Mouse (Mus musculus): Measurements from ENCODE around the gene Limch1. TPM values are rescaled to one million over a fixed set of nuclear protein-coding genes. Genes with fewer than 3 reads are reported as not detected.

Gene Limch1
- 26.6 and 28.3 TPM in 2 replicates for polyA plus RNA-seq (2016; fragmentation: Nextera tagmentation; extraction: Ambion mirVana)

DNA sequence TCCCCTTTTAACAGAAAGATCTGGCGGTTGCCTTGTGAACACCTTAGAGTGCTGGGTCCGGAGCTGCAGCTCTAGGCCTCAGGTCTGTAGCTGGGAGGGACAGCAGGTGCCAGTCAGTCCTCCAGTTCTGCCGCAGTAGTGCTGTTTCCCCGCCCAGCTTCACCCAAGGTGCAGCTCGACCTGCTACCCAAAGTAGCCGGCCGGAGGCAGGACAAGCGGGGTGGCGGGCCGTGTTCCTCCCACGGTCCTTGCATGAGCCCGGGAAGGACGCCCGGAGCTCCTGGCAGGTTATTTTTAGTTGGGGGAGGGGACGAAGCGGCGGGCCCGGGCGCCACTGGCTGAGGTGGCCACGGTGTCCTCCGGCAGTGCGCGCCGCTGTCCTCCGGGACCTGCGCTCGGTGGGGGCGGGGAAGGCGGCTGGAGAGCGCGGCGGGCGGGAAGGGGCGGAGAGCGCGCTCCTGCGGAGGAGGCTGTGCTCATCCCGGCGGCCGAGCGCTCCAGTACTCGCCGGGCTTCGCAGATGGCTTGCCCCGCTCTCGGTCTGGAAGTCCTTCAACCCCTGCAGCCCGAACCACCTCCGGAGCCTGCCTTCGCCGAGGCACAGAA lies at the start of gene Limch1:
TSS of gene Limch1 (plus strand) at position 438 of the 606 bp plus-strand sequence.
- H3K27ac ChIP-seq, result peak within 1 kb of the TSS; percentile 85
- H3K36me3 ChIP-seq (replicated peaks), result no peaks in the 10 kb centered on the region
- no peaks in the 10 kb centered on the region; the same call in 1 of the 2 replicates for H3K9me3 ChIP-seq
- H3K4me1 ChIP-seq, result peaks cover 38% of the 10 kb centered on the region
- DNase-seq (ENCODE audit: extremely low spot score, low spot score), result peak; percentile 57
- 1% methylated on average over 49 of the region's 50 CpGs for WGBS
- peaks cover 63% of the 10 kb centered on the region for H3K27me3 ChIP-seq (ENCODE audit: poor library complexity, severe bottlenecking)
- peak within 1 kb of the TSS; percentile 78 for H3K4me3 ChIP-seq

GRCm38 (mm10) chr5:66697119-66697518 lies 48.5 kb upstream of the Limch1 start:
- H3K4me3 ChIP-seq, result no peak overlapping the region
- peaks cover 9% of the 10 kb centered on the region for H3K4me1 ChIP-seq
- no peaks in the 10 kb centered on the region for H3K27me3 ChIP-seq (ENCODE audit: poor library complexity, severe bottlenecking)
- no peak overlapping the region for H3K27ac ChIP-seq
- H3K9me3 ChIP-seq, result no peaks in the 10 kb centered on the region
- peak; percentile 49 for DNase-seq (ENCODE audit: extremely low spot score, low spot score)
- no peaks in the 10 kb centered on the region for H3K36me3 ChIP-seq (replicated peaks)

GRCm38 (mm10) chr5:66699911-66700310 lies 45.7 kb upstream of the Limch1 start:
- WGBS, result 63% methylated on average over 6 of the region's 6 CpGs
- no peaks in the 10 kb centered on the region for H3K9me3 ChIP-seq
- no peak overlapping the region for H3K4me3 ChIP-seq
- H3K27ac ChIP-seq, result peak overlapping the region; percentile 68; the same call in 1 of the 2 replicates
- H3K36me3 ChIP-seq (replicated peaks), result no peaks in the 10 kb centered on the region
- H3K4me1 ChIP-seq, result peaks cover 15% of the 10 kb centered on the region
- no peak for DNase-seq (ENCODE audit: extremely low spot score, low spot score)
- H3K27me3 ChIP-seq (ENCODE audit: poor library complexity, severe bottlenecking), result no peaks in the 10 kb centered on the region

GRCm38 (mm10) chr5:66701951-66702350 lies 43.7 kb upstream of the Limch1 start:
- Histone ChIP-seq H3K4me1 (peaks cover 15% of the 10 kb centered on the region), H3K27ac (no peak overlapping the region), H3K9me3 (no peaks in the 10 kb centered on the region), H3K36me3 (replicated peaks) (no peaks in the 10 kb centered on the region), H3K27me3 (ENCODE audit: poor library complexity, severe bottlenecking) (no peaks in the 10 kb centered on the region), H3K4me3 (no peak overlapping the region)
- WGBS, result 90% methylated on average over 4 of the region's 4 CpGs
- DNase-seq (ENCODE audit: extremely low spot score, low spot score), result no peak

GRCm38 (mm10) chr5:66703317-66704004 lies 42.2 kb upstream of the Limch1 start:
- 64% methylated on average over 10 of the region's 10 CpGs for WGBS
- DNase-seq (ENCODE audit: extremely low spot score, low spot score), result no peak
- Histone ChIP-seq H3K4me1 (peaks cover 15% of the 10 kb centered on the region), H3K27me3 (ENCODE audit: poor library complexity, severe bottlenecking) (no peaks in the 10 kb centered on the region), H3K27ac (no peak overlapping the region), H3K4me3 (no peak overlapping the region), H3K9me3 (no peaks in the 10 kb centered on the region), H3K36me3 (replicated peaks) (no peaks in the 10 kb centered on the region)

DNA sequence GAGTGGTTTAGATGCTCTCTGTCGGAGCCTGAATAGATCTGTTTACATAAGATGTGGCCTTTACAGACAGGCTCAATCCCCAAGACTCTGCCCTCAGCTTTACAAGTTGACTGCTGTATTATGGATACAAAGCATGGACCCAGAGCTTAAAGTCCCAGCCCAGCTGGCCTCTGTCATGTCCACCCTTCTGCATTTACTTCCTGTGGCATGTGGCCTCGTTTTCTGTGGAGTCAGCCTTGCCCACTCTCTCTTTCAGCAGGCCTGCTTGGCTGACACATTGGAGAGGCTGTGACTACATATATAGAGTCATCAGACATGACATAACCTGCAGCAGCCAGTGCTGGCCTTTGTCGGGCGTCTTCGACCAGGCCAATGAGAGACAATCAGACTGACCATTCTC lies 37.8 kb upstream of the Limch1 start:
- WGBS, result 84% methylated on average over 5 of the region's 5 CpGs
- no peak overlapping the region for H3K27ac ChIP-seq
- no peak for DNase-seq (ENCODE audit: extremely low spot score, low spot score)

GRCm38 (mm10) chr5:66710445-66711019 lies 35.1 kb upstream of the Limch1 start:
- no peaks in the 10 kb centered on the region for H3K36me3 ChIP-seq (replicated peaks)
- WGBS, result 31% methylated on average over 4 of the region's 4 CpGs

More for the DNA sequence above, 37.8 kb upstream of the Limch1 start:
- no peaks in the 10 kb centered on the region for H3K27me3 ChIP-seq (ENCODE audit: poor library complexity, severe bottlenecking)
- no peak overlapping the region for H3K4me3 ChIP-seq
- H3K4me1 ChIP-seq, result peaks cover 10% of the 10 kb centered on the region
- H3K9me3 ChIP-seq, result no peaks in the 10 kb centered on the region
- H3K36me3 ChIP-seq (replicated peaks), result no peaks in the 10 kb centered on the region

DNA sequence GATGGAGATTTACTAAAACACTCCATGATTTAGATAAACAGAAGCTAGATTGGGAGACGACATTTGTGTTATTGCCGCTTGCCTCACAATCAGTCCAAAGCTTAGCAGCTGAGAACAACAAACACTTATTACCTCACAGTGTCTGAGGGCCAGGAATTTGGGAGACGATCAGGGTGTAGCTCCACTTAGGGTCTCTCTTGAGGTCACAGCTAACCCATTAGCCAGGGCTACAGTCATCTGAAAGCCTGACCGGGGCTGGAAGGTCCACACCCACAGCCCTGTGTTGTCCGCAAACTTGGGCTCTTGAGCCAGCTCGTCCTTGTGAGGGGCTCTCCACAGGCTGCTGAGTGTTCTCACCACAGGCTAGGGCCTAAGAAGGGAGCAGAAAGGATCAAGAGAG lies 32.8 kb upstream of the Limch1 start:
- H3K4me1 ChIP-seq, result peaks cover 16% of the 10 kb centered on the region
- no peak for DNase-seq (ENCODE audit: extremely low spot score, low spot score)
- H3K27me3 ChIP-seq (ENCODE audit: poor library complexity, severe bottlenecking), result no peaks in the 10 kb centered on the region
- H3K27ac ChIP-seq, result peak overlapping the region; percentile 66
- no peaks in the 10 kb centered on the region for H3K36me3 ChIP-seq (replicated peaks)
- H3K4me3 ChIP-seq, result no peak overlapping the region
- WGBS, result 78% methylated on average over 6 of the region's 6 CpGs
- no peaks in the 10 kb centered on the region for H3K9me3 ChIP-seq

More at GRCm38 (mm10) chr5:66710445-66711019, 35.1 kb upstream of the Limch1 start:
- no peaks in the 10 kb centered on the region for H3K27me3 ChIP-seq (ENCODE audit: poor library complexity, severe bottlenecking)
- no peak overlapping the region for H3K27ac ChIP-seq
- no peak for DNase-seq (ENCODE audit: extremely low spot score, low spot score)
- H3K9me3 ChIP-seq, result no peaks in the 10 kb centered on the region
- H3K4me1 ChIP-seq, result peaks cover 10% of the 10 kb centered on the region
- no peak overlapping the region for H3K4me3 ChIP-seq

- H3K4me3 ChIP-seq, result no peak overlapping the region
- 62% methylated on average over 4 of the region's 4 CpGs for WGBS
- no peak for DNase-seq (ENCODE audit: extremely low spot score, low spot score)
- H3K4me1 ChIP-seq, result peaks cover 29% of the 10 kb centered on the region
- H3K9me3 ChIP-seq, result no peaks in the 10 kb centered on the region
- H3K27ac ChIP-seq, result no peak overlapping the region
- no peaks in the 10 kb centered on the region for H3K36me3 ChIP-seq (replicated peaks)
- 0 out of 2 replicates have a peak, but pooled peaks cover 2% of the 10 kb centered on the region for H3K27me3 ChIP-seq (ENCODE audit: poor library complexity, severe bottlenecking)
These were observed 30.1 kb upstream of the Limch1 start for GRCm38 (mm10) chr5:66715498-66715931.

GRCm38 (mm10) chr5:66717931-66718330 lies 27.7 kb upstream of the Limch1 start:
- Histone ChIP-seq H3K27me3 (ENCODE audit: poor library complexity, severe bottlenecking) (0 out of 2 replicates have a peak, but pooled peaks cover 2% of the 10 kb centered on the region), H3K4me1 (peaks cover 43% of the 10 kb centered on the region), H3K36me3 (replicated peaks) (no peaks in the 10 kb centered on the region), H3K9me3 (no peaks in the 10 kb centered on the region), H3K27ac (no peak overlapping the region; the same call in 1 of the 2 replicates), H3K4me3 (no peak overlapping the region)
- DNase-seq (ENCODE audit: extremely low spot score, low spot score), result no peak
- WGBS, result 62% methylated on average over 4 of the region's 4 CpGs

DNA sequence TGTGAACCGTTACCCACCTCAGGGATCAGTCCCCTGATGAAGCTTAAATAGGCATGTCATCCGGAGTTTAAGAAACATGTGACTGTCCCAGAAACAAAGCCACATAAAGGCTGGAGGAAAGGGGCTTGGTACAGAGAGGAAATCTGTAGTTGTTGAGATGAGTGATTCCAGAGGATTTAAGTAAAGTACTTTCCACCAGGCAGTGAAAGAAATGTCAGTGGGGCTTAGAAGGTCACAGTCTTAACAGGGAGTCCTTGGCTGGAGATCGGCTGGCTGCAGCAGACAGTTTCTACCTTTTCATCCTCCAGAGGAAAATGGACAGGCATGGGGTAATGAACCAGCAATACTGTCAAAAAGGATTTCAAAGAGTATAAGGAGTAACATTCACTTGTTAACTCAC lies 27.2 kb upstream of the Limch1 start:
- no peak for DNase-seq (ENCODE audit: extremely low spot score, low spot score)
- Histone ChIP-seq H3K27me3 (ENCODE audit: poor library complexity, severe bottlenecking) (0 out of 2 replicates have a peak, but pooled peaks cover 2% of the 10 kb centered on the region), H3K4me3 (no peak overlapping the region), H3K27ac (0 out of 2 replicates have a peak overlapping the region, but pooled peaks have one; percentile 44), H3K4me1 (peaks cover 46% of the 10 kb centered on the region), H3K36me3 (replicated peaks) (no peaks in the 10 kb centered on the region), H3K9me3 (no peaks in the 10 kb centered on the region)
- 53% methylated on average over 3 of the region's 3 CpGs for WGBS

- no peaks in the 10 kb centered on the region for H3K36me3 ChIP-seq (replicated peaks)
- H3K4me1 ChIP-seq, result peaks cover 49% of the 10 kb centered on the region
- H3K4me3 ChIP-seq, result no peak overlapping the region
- 77% methylated on average over 7 of the region's 7 CpGs for WGBS
- 0 out of 2 replicates have a peak, but pooled peaks cover 2% of the 10 kb centered on the region for H3K27me3 ChIP-seq (ENCODE audit: poor library complexity, severe bottlenecking)
- DNase-seq (ENCODE audit: extremely low spot score, low spot score), result no peak
- H3K9me3 ChIP-seq, result no peaks in the 10 kb centered on the region
- 0 out of 2 replicates have a peak overlapping the region, but pooled peaks have one; percentile 44 for H3K27ac ChIP-seq
These were observed 26.7 kb upstream of the Limch1 start for GRCm38 (mm10) chr5:66718880-66719279.

DNA sequence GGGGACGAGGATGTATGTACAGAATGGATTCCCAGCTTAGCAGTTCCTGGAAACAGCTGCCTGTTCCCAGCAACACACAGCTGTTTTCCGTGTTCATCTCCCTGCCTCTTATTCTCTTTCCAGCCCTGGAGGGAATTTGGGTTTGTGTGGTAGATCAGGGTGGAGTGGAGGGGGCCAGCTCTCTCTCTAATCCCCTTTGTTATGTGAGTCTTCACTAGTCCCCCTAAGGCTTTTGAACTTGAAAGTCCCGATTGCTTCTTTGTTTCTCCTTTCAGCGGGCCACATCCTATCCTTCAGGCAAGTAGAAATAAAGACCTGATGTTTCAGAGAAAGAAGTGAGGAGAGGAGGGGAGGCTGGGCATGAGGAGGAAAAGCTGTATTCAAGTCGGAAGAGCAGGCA lies 24.7 kb upstream of the Limch1 start:
- no peak for DNase-seq (ENCODE audit: extremely low spot score, low spot score)
- no peaks in the 10 kb centered on the region for H3K9me3 ChIP-seq
- H3K4me1 ChIP-seq, result peaks cover 43% of the 10 kb centered on the region
- H3K27me3 ChIP-seq (ENCODE audit: poor library complexity, severe bottlenecking), result 0 out of 2 replicates have a peak, but pooled peaks cover 2% of the 10 kb centered on the region
- no peak overlapping the region for H3K4me3 ChIP-seq
- 6% methylated on average over 5 of the region's 5 CpGs for WGBS
- peak overlapping the region; percentile 53; the same call in 1 of the 2 replicates for H3K27ac ChIP-seq
- H3K36me3 ChIP-seq (replicated peaks), result no peaks in the 10 kb centered on the region
